Mouse (Mus musculus) cerebellum, postnatal 4 days (tissue): ENCODE measurements at regions not wholly inside any gene's neighbourhood (a gene's known extent, or its start where the extent isn't known, plus 50 kb on each side); places are given as distances from the start of the nearest gene placed in this dataset.

Source experiments
- DNase-seq, 2 experiments: peaks; one replicate each; pipeline ENCODE4 v3.0.0; 2022; ENCODE audit warnings: low spot score in 2 of 2, mixed read lengths in 1 of 2

- DNase-seq: no peak
These were observed 310.5 kb downstream of the Ptprc start for GRCm38 (mm10) chr1:137865030-137865429.

- no peak for DNase-seq
These were observed 312.0 kb downstream of the Ptprc start for GRCm38 (mm10) chr1:137863506-137863905.

GRCm38 (mm10) chr1:137852262-137852661, 323.2 kb downstream of the Ptprc start:
- DNase-seq: no peak

GRCm38 (mm10) chr1:137847311-137847923, 328.1 kb downstream of the Ptprc start:
- peak in 1 of 2 experiments; percentile 31 for DNase-seq

- DNase-seq: no peak
These were observed 328.7 kb downstream of the Ptprc start for GRCm38 (mm10) chr1:137846857-137847256.

- DNase-seq: no peak
These were observed 335.0 kb downstream of the Ptprc start for GRCm38 (mm10) chr1:137840531-137840930.

- no peak for DNase-seq
These were observed 335.8 kb downstream of the Ptprc start for GRCm38 (mm10) chr1:137839703-137840102.

GRCm38 (mm10) chr1:137839263-137839662, 336.2 kb downstream of the Ptprc start:
- DNase-seq: no peak

GRCm38 (mm10) chr1:137838357-137838756, 337.2 kb downstream of the Ptprc start:
- no peak for DNase-seq

GRCm38 (mm10) chr1:137833535-137833934, 342.0 kb downstream of the Ptprc start:
- DNase-seq: no peak

- DNase-seq: no peak
These were observed 344.2 kb downstream of the Ptprc start for GRCm38 (mm10) chr1:137831284-137831683.

GRCm38 (mm10) chr1:137827379-137827778, 348.1 kb downstream of the Ptprc start:
- DNase-seq: no peak

GRCm38 (mm10) chr1:137815401-137815888, 360.1 kb downstream of the Ptprc start:
- DNase-seq: no peak

GRCm38 (mm10) chr1:137814556-137814955, 361.0 kb downstream of the Ptprc start:
- DNase-seq: no peak

- no peak for DNase-seq
These were observed 361.8 kb downstream of the Ptprc start for GRCm38 (mm10) chr1:137813716-137814115.

- DNase-seq: no peak
These were observed 363.5 kb downstream of the Ptprc start for GRCm38 (mm10) chr1:137811981-137812380.

- no peak for DNase-seq
These were observed 368.8 kb downstream of the Ptprc start for GRCm38 (mm10) chr1:137806742-137807141.

- no peak for DNase-seq
These were observed 369.3 kb downstream of the Ptprc start for GRCm38 (mm10) chr1:137806252-137806651.

- no peak for DNase-seq
These were observed 373.4 kb downstream of the Ptprc start for GRCm38 (mm10) chr1:137802119-137802518.

- no peak for DNase-seq
These were observed 374.8 kb downstream of the Ptprc start for GRCm38 (mm10) chr1:137800752-137801151.

GRCm38 (mm10) chr1:137788789-137789188, 386.7 kb downstream of the Ptprc start:
- no peak for DNase-seq

GRCm38 (mm10) chr1:137786653-137787052, 388.9 kb downstream of the Ptprc start:
- no peak for DNase-seq

GRCm38 (mm10) chr1:137774586-137774985, 400.9 kb downstream of the Ptprc start:
- no peak for DNase-seq

- DNase-seq: no peak
These were observed 414.7 kb downstream of the Ptprc start for GRCm38 (mm10) chr1:137760797-137761196.
